ENCODE assay signal across 26 mouse cellular contexts in the genomic region with DNA sequence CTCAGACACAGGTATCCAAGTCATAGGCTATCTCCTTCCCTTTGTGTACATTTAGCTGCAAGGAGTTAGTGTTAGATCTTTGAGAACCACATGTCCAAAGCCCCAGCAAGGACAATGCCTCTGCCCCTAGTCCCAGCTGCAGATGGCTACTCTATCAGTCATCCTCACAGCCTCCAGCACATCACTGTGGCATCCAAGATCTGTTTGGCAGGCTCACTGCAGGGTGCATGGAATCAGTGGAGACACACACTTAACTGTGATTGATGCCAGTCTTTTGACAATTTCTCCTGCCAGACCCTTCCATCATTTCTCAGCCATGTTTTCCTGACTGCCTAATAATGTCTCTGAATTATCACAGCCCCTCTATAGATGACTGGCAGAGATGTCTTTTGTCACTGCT.
DNase-seq lines count a peak whose midpoint lies in the region; ATAC-seq lines count a peak whose summit lies in the region.
"Had no signal": no experiment of that assay in that cellular context is flagged by ENCODE, and none has a peak within 500 bp of the region (broad histone marks: within the 10 kb centered on the region; RNA-seq: fewer than 3 reads in every experiment).

No protein-coding gene starts in this region.

- no peak overlapping the region for H3K9ac ChIP-seq in forebrain, embryonic 15.5 days (replicated peaks)
- H3K9ac ChIP-seq in forebrain, embryonic 11.5 days (ENCODE audit: low read length), result no peak overlapping the region
- H3K9ac ChIP-seq: heart, embryonic 12.5 days; hindbrain, embryonic 13.5 days; intestine, embryonic 15.5 days; limb, embryonic 15.5 days; liver, embryonic 14.5 days; lung, embryonic 14.5 days; neural tube, embryonic 13.5 days; stomach, embryonic 15.5 days had no signal

- ATAC-seq in forebrain, embryonic 15.5 days (replicated peaks), result 0 out of 2 replicates have a peak, but pooled peaks have one; percentile 35
- no peak for ATAC-seq in forebrain, embryonic 11.5 days (replicated peaks; ENCODE audit: low FRiP score)
- ATAC-seq: intestine, embryonic 15.5 days had no signal

- H3K4me2 ChIP-seq in forebrain, embryonic 15.5 days (replicated peaks), result no peak overlapping the region
- H3K4me2 ChIP-seq in forebrain, embryonic 11.5 days (ENCODE audit: low read depth, low read length, severe bottlenecking), result no peak overlapping the region
- H3K4me2 ChIP-seq: heart, embryonic 12.5 days; hindbrain, embryonic 13.5 days; intestine, embryonic 15.5 days; limb, embryonic 15.5 days; lung, embryonic 14.5 days; neural tube, embryonic 13.5 days; stomach, embryonic 15.5 days had no signal

- H3K27ac ChIP-seq in forebrain, embryonic 15.5 days (replicated peaks), result no peak overlapping the region
- no peak overlapping the region for H3K27ac ChIP-seq in forebrain, embryonic 11.5 days (ENCODE audit: low read depth, low read length)
- H3K27ac ChIP-seq: embryonic facial prominence, embryonic 10.5 days; hindbrain, embryonic 13.5 days; intestine, embryonic 15.5 days; limb, embryonic 15.5 days; liver, embryonic 14.5 days; neural tube, embryonic 13.5 days; stomach, embryonic 15.5 days had no signal

- no peak overlapping the region for H3K4me3 ChIP-seq in forebrain, embryonic 15.5 days
- H3K4me3 ChIP-seq in forebrain, embryonic 11.5 days (ENCODE audit: low read depth, low read length), result no peak overlapping the region
- H3K4me3 ChIP-seq: embryonic facial prominence, embryonic 10.5 days; heart, embryonic 12.5 days; hindbrain, embryonic 13.5 days; intestine, embryonic 15.5 days; limb, embryonic 15.5 days; neural tube, embryonic 13.5 days; stomach, embryonic 15.5 days had no signal

- H3K36me3 ChIP-seq in forebrain, embryonic 15.5 days, result no peaks in the 10 kb centered on the region
- H3K36me3 ChIP-seq in forebrain, embryonic 11.5 days (ENCODE audit: control insufficient read depth, insufficient read depth, low read length), result no peaks in the 10 kb centered on the region
- H3K36me3 ChIP-seq: embryonic facial prominence, embryonic 10.5 days; heart, embryonic 12.5 days; hindbrain, embryonic 13.5 days; intestine, embryonic 15.5 days; limb, embryonic 15.5 days; neural tube, embryonic 13.5 days; stomach, embryonic 15.5 days had no signal

- peak; percentile 70 to 86 for DNase-seq in cerebellum, postnatal 10 days
- DNase-seq in cerebellum, postnatal 25 days, result no peak
- no peak for DNase-seq in forebrain, embryonic 11.5 days (ENCODE audit: low spot score)
- peak; percentile 16 to 20 for DNase-seq in layer of hippocampus, postnatal 10 days (ENCODE audit: low spot score in 2 of 2)
- no peak for DNase-seq in layer of hippocampus, adult 8-10 months (ENCODE audit: low spot score in 2 of 2)
- DNase-seq in retina, postnatal 1 day, result peak; percentile 42
- DNase-seq: adrenal gland, postnatal 10 days; cerebellum, adult 8-10 months; gastrocnemius, postnatal 25 days; heart, adult 18-20 months; heart, postnatal 10 days; kidney, adult 9 months; kidney, postnatal 14 days; lung, embryonic 14.5 days; midbrain, embryonic 14.5 days; right cerebral cortex, adult 18-20 months; thymus, postnatal 25 days had no signal

- no peaks in the 10 kb centered on the region for H3K27me3 ChIP-seq in forebrain, embryonic 15.5 days
- no peaks in the 10 kb centered on the region for H3K27me3 ChIP-seq in forebrain, embryonic 11.5 days (ENCODE audit: control insufficient read depth, insufficient read depth, low read length)
- H3K27me3 ChIP-seq: heart, embryonic 12.5 days; hindbrain, embryonic 13.5 days; intestine, embryonic 15.5 days; limb, embryonic 15.5 days; neural tube, embryonic 13.5 days; stomach, embryonic 15.5 days had no signal

- H3K4me1 ChIP-seq in forebrain, embryonic 15.5 days, result 0 out of 2 replicates have a peak, but pooled peaks cover 3% of the 10 kb centered on the region
- H3K4me1 ChIP-seq in forebrain, embryonic 11.5 days (replicated peaks; ENCODE audit: control insufficient read depth, insufficient read depth, low read length), result no peaks in the 10 kb centered on the region
- H3K4me1 ChIP-seq: embryonic facial prominence, embryonic 10.5 days; heart, embryonic 12.5 days; hindbrain, embryonic 13.5 days; intestine, embryonic 15.5 days; limb, embryonic 15.5 days; neural tube, embryonic 13.5 days; stomach, embryonic 15.5 days had no signal

- H3K9me3 ChIP-seq in forebrain, embryonic 15.5 days, result no peaks in the 10 kb centered on the region
- no peaks in the 10 kb centered on the region for H3K9me3 ChIP-seq in forebrain, embryonic 11.5 days (ENCODE audit: control insufficient read depth, low read length)
- H3K9me3 ChIP-seq: embryonic facial prominence, embryonic 10.5 days; heart, embryonic 12.5 days; hindbrain, embryonic 13.5 days; intestine, embryonic 15.5 days; limb, embryonic 15.5 days; neural tube, embryonic 13.5 days; stomach, embryonic 15.5 days had no signal

Comparison
In these comparisons a context has a peak if more than half of its experiments do, and no peak if none do; other contexts are left out.
1. DNase-seq: peak in cerebellum, postnatal 10 days (2 of 2), layer of hippocampus, postnatal 10 days (2 of 2) and retina, postnatal 1 day (single experiment); none in cerebellum, postnatal 25 days (0 of 2), forebrain, embryonic 11.5 days (single experiment) and layer of hippocampus, adult 8-10 months (0 of 2).